Mouse (Mus musculus) adrenal gland, adult 18-20 months (tissue): Measurements from ENCODE around the gene Vmn1r4. TPM values are rescaled to one million over a fixed set of nuclear protein-coding genes. Genes with fewer than 3 reads are reported as not detected.

Experiments
- DNase-seq, 2 experiments: peaks; one replicate each; pipeline ENCODE4 v3.0.0; 2021 to 2022; ENCODE audit warnings: low spot score in 2 of 2
- total RNA-seq, 2 experiments: library from RNA; stranded (reverse); gene quantifications; 1 replicate in 1 of 2; 2 replicates in 1 of 2; pipeline ENCODE4 v1.2.3; 2021

Vmn1r4 gene
- total RNA-seq, 2 experiments from 2014 or later: 0.32 to 0.33 TPM

GRCm38 (mm10) chr6:56913092-56913858, 10.5 kb upstream of the Vmn1r4 start:
- no peak for DNase-seq

- DNase-seq: no peak
Observed at GRCm38 (mm10) chr6:56916279-56916678, 7.5 kb upstream of the Vmn1r4 start.

GRCm38 (mm10) chr6:56917578-56918368, 6.0 kb upstream of the Vmn1r4 start:
- no peak for DNase-seq

GRCm38 (mm10) chr6:56919330-56920044, 4.3 kb upstream of the Vmn1r4 start:
- no peak for DNase-seq

GRCm38 (mm10) chr6:56920222-56921092, 3.4 kb upstream of the Vmn1r4 start:
- no peak for DNase-seq

GRCm38 (mm10) chr6:56923331-56923725, 487 bp upstream of the Vmn1r4 start:
- DNase-seq: no peak

DNA sequence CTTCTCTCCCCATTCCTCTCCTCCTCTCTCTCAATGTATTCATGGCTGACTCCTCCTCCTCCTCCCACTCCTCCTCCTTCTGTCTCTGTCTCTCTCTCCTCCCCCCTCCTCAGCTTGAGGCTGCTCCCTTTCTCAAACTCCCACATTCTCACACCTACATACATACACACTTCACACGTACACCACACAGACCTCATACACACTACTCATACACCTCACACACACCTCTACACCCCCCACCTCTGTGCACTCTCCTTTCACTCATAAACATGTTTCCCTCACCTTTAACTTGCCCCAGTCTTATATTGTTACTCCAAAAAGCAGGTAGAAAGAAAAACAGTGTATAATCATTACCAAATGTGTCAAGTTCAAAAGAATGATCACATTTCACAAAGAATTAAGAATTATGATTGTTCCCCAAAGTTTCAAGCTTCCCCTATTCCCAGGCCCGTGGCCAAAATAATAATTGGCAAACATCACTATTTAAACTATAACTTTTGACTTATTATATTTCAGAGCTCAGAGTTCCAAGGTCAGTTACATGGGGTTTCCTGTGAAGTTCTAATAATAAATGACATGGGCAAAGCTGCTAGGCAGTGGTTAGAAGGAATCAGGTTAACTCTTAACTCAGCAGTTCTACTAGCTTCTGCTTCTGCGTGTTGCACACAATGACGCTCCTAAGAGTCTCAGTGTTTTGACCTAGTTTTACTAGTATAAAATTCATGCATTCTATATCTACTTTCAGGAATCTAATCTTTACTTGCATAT, 8.0 kb downstream of the Vmn1r4 start:
- no peak for DNase-seq

DNA sequence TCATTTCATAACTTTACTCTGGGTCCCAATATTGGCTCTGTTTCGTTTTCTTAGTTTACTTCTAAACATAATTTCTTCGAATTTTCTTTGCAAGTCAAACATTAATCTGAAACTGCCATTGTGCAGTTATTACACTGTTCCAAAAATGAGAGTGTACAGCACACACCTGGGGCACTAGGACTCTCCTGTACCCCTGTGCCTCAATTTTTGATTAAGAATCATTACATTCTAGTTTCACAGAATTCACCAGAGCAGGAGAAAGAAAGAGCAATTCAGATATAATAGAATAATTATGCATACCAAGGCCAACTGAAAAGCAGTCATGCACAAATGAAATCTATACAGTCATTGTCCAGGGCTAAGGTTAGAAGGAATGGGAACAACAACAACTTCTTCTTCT, 8.6 kb downstream of the Vmn1r4 start:
- no peak for DNase-seq

GRCm38 (mm10) chr6:56934366-56934765, 10.6 kb downstream of the Vmn1r4 start:
- no peak for DNase-seq

- DNase-seq: no peak
Observed at GRCm38 (mm10) chr6:56956436-56956835, 32.6 kb downstream of the Vmn1r4 start.

DNA sequence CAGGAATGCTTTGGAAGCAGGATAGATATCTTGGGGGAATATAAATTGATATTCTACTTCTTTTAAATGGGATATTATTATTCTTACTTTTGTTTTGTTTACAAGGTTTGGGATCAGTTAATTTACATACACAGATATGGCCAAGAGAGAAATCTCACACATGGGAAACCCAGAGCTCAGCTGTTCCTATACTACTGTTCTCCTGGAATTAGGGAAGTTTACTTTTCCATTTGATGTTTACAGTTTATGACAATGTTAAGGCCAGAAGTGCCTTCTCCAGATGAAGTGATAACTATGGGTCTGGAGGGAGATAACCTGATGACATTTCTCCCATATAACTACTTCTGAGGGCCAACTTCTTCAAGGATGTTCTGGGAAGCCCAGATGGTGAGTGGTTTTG, 46.2 kb downstream of the Vmn1r4 start, which contains the start of gene Vmn1r5:
TSS of gene Vmn1r5 (plus strand) at position 301 of the 400 bp plus-strand sequence.
- no peak for DNase-seq

- no peak for DNase-seq
Observed at GRCm38 (mm10) chr6:56996943-56997342, 73.1 kb downstream of the Vmn1r4 start, which contains the start of gene Vmn1r6. Vmn1r6 (plus strand) TSS chr6:56997243.

Other genes starting within 250 kb of the Vmn1r4 start
- 10 to 100 TPM; 21.2 to 24.0 TPM for gene Lsm5, start 219.3 kb upstream of the Vmn1r4 start, total RNA-seq
- gene Avl9, start 209.1 kb upstream of the Vmn1r4 start, total RNA-seq: 10 to 100 TPM; 19.4 to 28.7 TPM
- 10 to 100 TPM; 29.1 to 33.0 TPM for gene Kbtbd2, start 126.2 kb upstream of the Vmn1r4 start, total RNA-seq
- gene Fkbp9, start 92.0 kb upstream of the Vmn1r4 start, total RNA-seq: 10 to 100 TPM; 69.1 to 80.0 TPM
- gene Nt5c3, start 83 bp upstream of the Vmn1r4 start, total RNA-seq: 10 to 100 TPM; 19.7 to 23.3 TPM
- gene Vmn1r5, start 46.3 kb downstream of the Vmn1r4 start, total RNA-seq: not detected
- not detected for gene Vmn1r6, start 73.2 kb downstream of the Vmn1r4 start, total RNA-seq
- gene Vmn1r7, start 101.3 kb downstream of the Vmn1r4 start, total RNA-seq: not detected
- not detected for gene Vmn1r8, start 108.3 kb downstream of the Vmn1r4 start, total RNA-seq
- not detected for gene Vmn1r9, start 142.8 kb downstream of the Vmn1r4 start, total RNA-seq
- not detected for gene Vmn1r10, start 185.4 kb downstream of the Vmn1r4 start, total RNA-seq
- gene Vmn1r11, start 209.4 kb downstream of the Vmn1r4 start, total RNA-seq: not detected
- not detected for gene Vmn1r12, start 232.9 kb downstream of the Vmn1r4 start, total RNA-seq